Mouse (Mus musculus) T-cell, adult 2 months (primary cell): Measurements from ENCODE around the gene Osbpl8.
A peak's percentile ranks its signal among the peaks of the same experiment; 100 is the strongest.
"Not testable (repeated sequence)": the region's sequence is repeated elsewhere in the genome, so short reads cannot be mapped to it uniquely, and the experiment has no call there.

ENCODE experiments used
- DNase-seq: peaks from one replicate; pipeline ENCODE4 v3.0.0; 2022; ENCODE audit warnings: low spot score

The Osbpl8 gene

GRCm38 (mm10) chr10:111164304-111165218 lies at the start of gene Osbpl8:
Osbpl8 (plus strand) TSS chr10:111164752.
- peak; percentile 100 for DNase-seq

GRCm38 (mm10) chr10:111117198-111117845 lies 47.2 kb upstream of the Osbpl8 start:
- DNase-seq = no peak

- no peak for DNase-seq
Observed at GRCm38 (mm10) chr10:111118292-111118691, 46.3 kb upstream of the Osbpl8 start.

GRCm38 (mm10) chr10:111118991-111119650 lies 45.4 kb upstream of the Osbpl8 start:
- no peak for DNase-seq

- DNase-seq = no peak
Observed at GRCm38 (mm10) chr10:111119756-111120155, 44.8 kb upstream of the Osbpl8 start.

GRCm38 (mm10) chr10:111122864-111123398 lies 41.6 kb upstream of the Osbpl8 start:
- DNase-seq = no peak

GRCm38 (mm10) chr10:111124175-111124574 lies 40.4 kb upstream of the Osbpl8 start:
- DNase-seq = no peak

GRCm38 (mm10) chr10:111124767-111125315 lies 39.7 kb upstream of the Osbpl8 start:
- DNase-seq = no peak

GRCm38 (mm10) chr10:111127388-111127787 lies 37.2 kb upstream of the Osbpl8 start:
- no peak for DNase-seq

GRCm38 (mm10) chr10:111128493-111128892 lies 36.1 kb upstream of the Osbpl8 start:
- DNase-seq = no peak

GRCm38 (mm10) chr10:111129867-111130620 lies 34.5 kb upstream of the Osbpl8 start:
- no peak for DNase-seq

- no peak for DNase-seq
Observed at GRCm38 (mm10) chr10:111130872-111131271, 33.7 kb upstream of the Osbpl8 start.

- DNase-seq = no peak
Observed at GRCm38 (mm10) chr10:111133271-111133670, 31.3 kb upstream of the Osbpl8 start.

- DNase-seq = peak; percentile 6
Observed at GRCm38 (mm10) chr10:111133936-111134335, 30.6 kb upstream of the Osbpl8 start.

- DNase-seq = no peak
Observed at GRCm38 (mm10) chr10:111134412-111134957, 30.1 kb upstream of the Osbpl8 start.

- not testable (repeated sequence) for DNase-seq
Observed at GRCm38 (mm10) chr10:111136306-111136705, 28.2 kb upstream of the Osbpl8 start.

GRCm38 (mm10) chr10:111137905-111138304 lies 26.6 kb upstream of the Osbpl8 start:
- no peak for DNase-seq

GRCm38 (mm10) chr10:111139170-111139569 lies 25.4 kb upstream of the Osbpl8 start:
- DNase-seq = no peak

GRCm38 (mm10) chr10:111139881-111140280 lies 24.7 kb upstream of the Osbpl8 start:
- no peak for DNase-seq

GRCm38 (mm10) chr10:111144371-111144959 lies 20.1 kb upstream of the Osbpl8 start:
- DNase-seq = no peak

- DNase-seq = no peak
Observed at GRCm38 (mm10) chr10:111149761-111150160, 14.8 kb upstream of the Osbpl8 start.
